Mouse (Mus musculus): ENCODE data around the gene Oat.

- TF ChIP-seq CTCF (IDR thresholded peaks at IDR 0.05; ENCODE audit: control insufficient read depth, insufficient read depth, insufficient read length) (no peak), USF1 (IDR thresholded peaks at IDR 0.05; ENCODE audit: low read depth) (no peak)
Observed at GRCm38 (mm10) chr7:132547126-132547525, 29.1 kb downstream of the Oat start.
